Mouse (Mus musculus) frontal cortex, adult 2 months (tissue): ENCODE measurements at regions not wholly inside any gene's neighbourhood (a gene's known extent, or its start where the extent isn't known, plus 50 kb on each side); places are given as distances from the start of the nearest gene placed in this dataset.

Experiments used
- DNase-seq, 2 experiments: peaks; one replicate each; pipeline ENCODE4 v3.0.0; 2022; ENCODE audit warnings: low spot score in 1 of 2; ENCODE audit errors: extremely low spot score in 1 of 2

GRCm38 (mm10) chr17:10081721-10082120 is 237.9 kb downstream of the Qk start:
- DNase-seq = no peak

DNA sequence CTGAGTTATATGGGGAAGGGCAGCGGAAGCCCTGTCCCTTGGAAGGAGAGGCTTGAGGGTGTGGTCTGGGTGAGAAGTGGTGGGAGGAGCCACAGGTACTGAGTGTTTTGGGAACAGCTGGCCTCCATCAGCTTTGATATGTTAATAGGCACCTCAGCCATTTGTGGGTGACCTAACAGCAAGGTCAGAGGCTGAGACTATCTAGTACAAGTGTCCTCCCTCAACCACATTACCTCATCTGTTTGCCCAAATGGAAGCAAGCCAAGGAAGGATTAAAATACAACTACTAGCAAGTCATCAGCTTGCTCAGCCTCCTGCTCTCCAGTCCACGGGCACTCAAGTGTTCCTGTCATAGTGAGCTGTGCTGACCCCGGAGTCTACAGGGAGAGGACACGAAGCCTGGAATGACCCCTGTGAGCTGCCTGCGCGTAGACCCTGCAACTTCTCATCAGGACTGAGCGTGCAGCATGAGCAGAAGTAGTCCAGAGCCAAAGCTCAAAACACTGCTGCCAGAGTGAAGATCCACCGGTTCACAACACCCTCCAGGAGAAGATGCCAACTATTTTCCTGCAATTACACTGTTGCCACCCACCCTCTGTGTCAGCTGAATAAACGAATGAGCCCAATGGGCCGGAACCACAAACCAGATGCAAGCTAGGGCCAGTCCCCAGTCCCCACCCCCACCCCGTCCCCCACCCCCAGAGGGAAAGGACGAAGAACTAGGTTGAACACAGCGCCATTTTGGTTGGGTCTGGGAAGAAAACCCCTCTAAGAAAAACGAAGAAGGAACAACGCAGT is 239.6 kb downstream of the Qk start:
- DNase-seq = no peak

GRCm38 (mm10) chr17:10078536-10079319 is 240.9 kb downstream of the Qk start:
- no peak for DNase-seq

DNA sequence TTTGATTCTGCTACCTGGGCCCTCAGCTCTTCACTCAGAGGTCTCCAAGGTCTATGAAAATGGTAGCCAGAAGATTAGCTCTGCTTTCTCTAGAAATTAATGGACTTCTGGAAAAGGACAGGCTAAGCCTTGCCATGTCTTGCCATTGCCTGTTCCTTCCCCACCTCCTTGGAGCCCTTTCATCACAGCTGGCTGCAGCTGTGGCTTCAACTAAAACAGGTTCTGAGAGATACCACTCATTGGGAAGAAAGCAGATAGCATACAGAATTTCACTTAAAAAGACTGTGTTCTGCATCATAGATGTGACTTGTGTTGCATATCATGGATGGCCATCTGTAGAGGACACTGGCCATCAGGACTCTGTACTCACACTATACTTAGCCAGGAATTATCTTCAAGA is 246.4 kb downstream of the Qk start:
- no peak for DNase-seq

- DNase-seq = no peak
Measured at GRCm38 (mm10) chr17:10069251-10069650, 250.4 kb downstream of the Qk start.

GRCm38 (mm10) chr17:10065131-10065530 is 254.5 kb downstream of the Qk start:
- no peak for DNase-seq

GRCm38 (mm10) chr17:10062546-10063100 is 257.0 kb downstream of the Qk start:
- no peak for DNase-seq

- no peak for DNase-seq
Measured at GRCm38 (mm10) chr17:10057736-10058135, 261.9 kb downstream of the Qk start.

- DNase-seq = no peak
Measured at GRCm38 (mm10) chr17:10056096-10056495, 263.6 kb downstream of the Qk start.

DNA sequence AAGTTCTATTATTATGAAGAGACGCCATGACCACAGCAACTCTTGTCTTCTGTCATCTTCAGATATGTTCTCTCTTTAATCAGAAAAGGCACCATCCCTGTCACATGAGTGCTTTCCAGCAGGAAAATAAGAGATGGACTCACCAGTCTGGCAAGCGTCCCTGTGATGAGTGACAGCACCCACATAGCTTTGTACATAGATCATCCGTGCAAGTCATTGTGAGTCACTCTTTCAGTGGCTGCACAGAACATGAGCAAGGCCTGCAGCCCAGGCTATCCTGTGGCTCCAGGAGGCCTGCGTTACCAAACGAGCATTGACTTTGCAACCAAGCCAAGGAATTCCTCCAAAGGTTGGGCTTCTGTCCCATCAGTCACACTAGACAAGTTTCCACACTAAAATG is 265.3 kb downstream of the Qk start:
- DNase-seq = no peak

GRCm38 (mm10) chr17:10044336-10044735 is 275.3 kb downstream of the Qk start:
- DNase-seq = no peak

- DNase-seq = no peak
Measured at GRCm38 (mm10) chr17:10042042-10042652, 277.5 kb downstream of the Qk start.

DNA sequence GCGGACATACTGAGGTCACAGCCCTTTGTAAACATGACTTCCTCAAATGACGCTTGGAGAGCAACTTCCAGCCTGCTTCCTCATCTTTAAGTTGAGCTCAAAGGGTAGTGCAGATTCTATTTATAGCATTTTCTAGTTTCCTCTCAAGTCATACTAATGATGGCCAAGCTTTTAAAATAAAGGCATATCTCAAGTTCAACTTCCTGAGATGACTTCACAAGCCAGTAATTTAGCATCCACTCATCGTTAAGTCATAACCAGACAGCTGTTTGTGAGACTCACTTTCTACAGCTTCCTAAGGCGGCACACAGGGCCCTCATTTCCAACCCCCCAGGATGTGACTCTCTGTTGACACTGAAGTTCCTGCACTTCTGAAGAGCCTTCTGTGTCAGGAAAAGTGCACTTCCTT is 278.7 kb downstream of the Qk start:
- DNase-seq = no peak

- no peak for DNase-seq
Measured at GRCm38 (mm10) chr17:10040375-10040774, 279.3 kb downstream of the Qk start.

DNA sequence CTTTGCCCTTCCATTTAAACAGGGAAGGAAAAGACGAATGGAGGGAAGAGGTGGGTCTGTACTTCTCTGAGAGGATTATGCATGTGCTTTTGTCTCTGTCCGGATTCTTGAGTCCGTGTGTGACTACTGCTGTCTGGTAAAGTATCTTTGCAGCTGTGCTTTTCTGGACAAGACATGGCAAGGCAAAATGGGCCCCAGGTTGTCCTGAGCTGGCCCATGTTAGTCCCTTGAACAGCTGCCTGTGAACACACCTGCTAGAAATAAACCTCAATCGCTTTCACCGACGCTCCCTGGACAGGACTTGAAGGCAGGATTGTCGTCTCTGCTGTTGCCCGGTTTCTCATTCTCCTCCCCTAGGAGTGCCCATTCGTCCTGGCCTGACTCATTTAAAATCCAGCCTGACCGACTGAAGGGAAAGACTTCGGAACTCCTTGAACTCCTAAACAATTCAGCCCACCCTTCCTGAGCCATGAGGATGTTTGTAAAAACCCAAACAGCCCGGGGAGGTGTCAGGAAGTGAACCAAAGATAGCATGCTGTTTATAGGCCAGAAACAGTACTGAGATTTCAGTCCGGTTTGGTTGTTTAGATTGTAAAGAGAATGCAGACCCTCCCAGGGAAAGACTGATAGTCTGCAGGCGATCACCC is 281.7 kb downstream of the Qk start:
- DNase-seq = no peak

- no peak for DNase-seq
Measured at GRCm38 (mm10) chr17:10033510-10033909, 286.1 kb downstream of the Qk start.

- no peak for DNase-seq
Measured at GRCm38 (mm10) chr17:10031033-10031432, 288.6 kb downstream of the Qk start.

DNA sequence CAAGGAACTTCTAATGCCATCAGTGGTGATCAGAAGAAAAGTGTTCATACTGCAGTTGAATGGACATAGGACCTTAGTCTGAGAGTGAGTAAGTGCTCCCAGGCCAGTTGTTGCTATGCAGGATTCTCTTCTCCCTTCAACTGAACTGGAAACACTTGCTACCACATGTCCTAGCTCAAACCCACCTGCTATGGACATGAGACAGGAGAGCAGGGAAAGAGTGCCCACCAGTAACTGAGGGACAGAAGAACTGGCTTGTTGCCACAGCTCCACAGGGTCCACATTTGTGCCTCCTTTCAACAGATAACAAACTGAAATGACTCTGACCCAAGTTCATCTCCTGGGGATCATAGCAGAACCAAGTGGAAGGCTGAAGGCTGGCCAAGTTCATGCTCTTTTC is 292.9 kb downstream of the Qk start:
- no peak for DNase-seq

DNA sequence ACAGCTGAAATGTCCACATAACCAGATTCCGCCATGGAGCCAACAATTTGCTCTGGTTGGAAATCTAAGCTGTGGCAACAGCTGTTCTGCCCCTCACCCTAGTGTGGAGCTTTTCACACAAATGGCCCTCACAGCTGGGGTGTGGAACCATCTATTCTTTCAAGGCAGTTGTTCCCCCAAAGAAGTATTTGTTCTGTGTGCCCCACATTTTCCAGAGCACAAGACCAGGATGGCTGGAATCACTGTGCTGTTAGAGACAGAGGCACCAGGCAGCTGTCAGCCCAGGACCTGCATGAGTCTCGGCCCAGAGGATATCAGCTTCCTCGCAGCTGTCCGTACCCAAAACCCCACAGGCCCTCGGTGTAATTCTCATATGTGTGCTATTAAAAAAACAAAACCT is 294.4 kb downstream of the Qk start:
- no peak for DNase-seq

GRCm38 (mm10) chr17:10024323-10024722 is 295.3 kb downstream of the Qk start:
- DNase-seq = no peak

DNA sequence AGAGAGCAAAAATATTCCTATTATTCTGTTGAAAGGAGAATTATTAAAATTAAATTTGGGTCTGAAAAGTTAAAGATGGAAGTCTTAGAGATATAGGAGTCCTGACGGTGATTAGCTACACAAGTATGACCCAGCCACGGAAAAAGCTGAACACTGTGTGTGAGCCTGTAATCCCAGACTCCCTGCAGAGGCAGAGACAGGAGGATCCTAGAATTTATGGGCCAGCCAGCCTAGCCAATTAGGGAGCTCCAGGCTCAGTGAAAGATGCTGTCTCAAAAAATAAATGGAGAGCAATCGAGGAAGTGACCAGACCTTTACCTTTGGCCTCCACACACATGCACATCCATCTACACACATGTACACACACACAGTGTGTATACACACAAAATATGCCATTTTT is 307.5 kb downstream of the Qk start:
- no peak for DNase-seq
